ENCODE assay signal across 25 mouse cellular contexts in genomic region chr6:114275800-114276199, GRCm38 (mm10). TPM values are rescaled to one million over a fixed set of nuclear protein-coding genes. Genes with fewer than 3 reads are reported as not detected.
DNase-seq lines count a peak whose midpoint lies in the region; ATAC-seq and TF ChIP-seq lines count a peak whose summit lies in the region.
"Had no signal": no experiment of that assay in that cellular context is flagged by ENCODE, and none has a peak within 500 bp of the region (broad histone marks: within the 10 kb centered on the region; RNA-seq: fewer than 3 reads in every experiment).

No protein-coding gene starts in this region.

- TF ChIP-seq POLR2A in small intestine, adult 2 months (IDR thresholded peaks at IDR 0.05; ENCODE audit: low read depth, low read length): no peak

- H3K36me3 ChIP-seq in forebrain, postnatal 0 days (ENCODE audit: insufficient read depth): no peaks in the 10 kb centered on the region
- H3K36me3 ChIP-seq in forebrain, embryonic 15.5 days: no peaks in the 10 kb centered on the region
- no peaks in the 10 kb centered on the region for H3K36me3 ChIP-seq in lung, postnatal 0 days (ENCODE audit: insufficient read depth, low read length)
- no peaks in the 10 kb centered on the region for H3K36me3 ChIP-seq in small intestine, adult 2 months (ENCODE audit: control insufficient read depth, insufficient read depth, low read length)
- H3K36me3 ChIP-seq: embryonic facial prominence, embryonic 12.5 days; G1E; hindbrain, embryonic 10.5 days; neural tube, embryonic 13.5 days had no signal

- H3K9ac ChIP-seq in forebrain, postnatal 0 days: no peak overlapping the region
- no peak overlapping the region for H3K9ac ChIP-seq in forebrain, embryonic 15.5 days (replicated peaks)
- no peak overlapping the region for H3K9ac ChIP-seq in lung, postnatal 0 days (replicated peaks; ENCODE audit: low read depth)
- H3K9ac ChIP-seq: embryonic facial prominence, embryonic 12.5 days; neural tube, embryonic 13.5 days had no signal

- H3K4me2 ChIP-seq in forebrain, postnatal 0 days (ENCODE audit: low read depth): no peak overlapping the region
- no peak overlapping the region for H3K4me2 ChIP-seq in forebrain, embryonic 15.5 days (replicated peaks)
- no peak overlapping the region for H3K4me2 ChIP-seq in lung, postnatal 0 days (replicated peaks; ENCODE audit: low read depth, low read length)
- H3K4me2 ChIP-seq: embryonic facial prominence, embryonic 12.5 days; neural tube, embryonic 13.5 days had no signal

- no peak for DNase-seq in forebrain, postnatal 0 days
- no peak for DNase-seq in layer of hippocampus, adult 2 months (ENCODE audit: low spot score in 2 of 2)
- no peak for DNase-seq in layer of hippocampus, adult 9-11 months
- DNase-seq in lung, postnatal 0 days (ENCODE audit: low spot score): no peak
- DNase-seq in lung, postnatal 4 days: no peak
- no peak for DNase-seq in neural tube, embryonic 10.5 days (ENCODE audit: extremely low spot score, low spot score)
- DNase-seq: adrenal gland, adult 8-10 months; cerebellum, adult 9-10 months; kidney, adult 18-20 months; midbrain, embryonic 14.5 days; retina, postnatal 1 day; right cerebral cortex, postnatal 25 days; thymus, postnatal 36 days had no signal

- H3K4me1 ChIP-seq in forebrain, postnatal 0 days (ENCODE audit: insufficient read depth): peaks cover 5% of the 10 kb centered on the region; the same call in 1 of the 2 replicates
- peaks cover 25% of the 10 kb centered on the region for H3K4me1 ChIP-seq in forebrain, embryonic 15.5 days
- no peaks in the 10 kb centered on the region for H3K4me1 ChIP-seq in lung, postnatal 0 days (ENCODE audit: insufficient read depth, low read depth, low read length)
- H3K4me1 ChIP-seq in small intestine, adult 2 months (ENCODE audit: control insufficient read depth, insufficient read depth, insufficient read length, low read length): no peaks in the 10 kb centered on the region
- H3K4me1 ChIP-seq: embryonic facial prominence, embryonic 12.5 days; megakaryocyte, embryonic 14.5 days had no signal

- no peak for TF ChIP-seq EP300 in lung, postnatal 0 days (IDR thresholded peaks at IDR 0.05)

- peak; percentile 64 for TF ChIP-seq CTCF in forebrain, postnatal 0 days (IDR thresholded peaks at IDR 0.05; ENCODE audit: low read depth)
- TF ChIP-seq CTCF in layer of hippocampus, adult 2 months (conservative IDR thresholded peaks at IDR 0.05): peak; percentile 70
- TF ChIP-seq CTCF in lung, postnatal 0 days (IDR thresholded peaks at IDR 0.05): peak; percentile 25; the same call in 1 of the 2 replicates
- TF ChIP-seq CTCF in small intestine, adult 2 months (IDR thresholded peaks at IDR 0.05; ENCODE audit: extremely low read depth, insufficient read length, insufficient replicate concordance, low read depth, low read length): 0 out of 2 replicates have a peak, but pooled peaks have one; percentile 13

- H3K4me3 ChIP-seq in forebrain, postnatal 0 days (ENCODE audit: low read depth, low read length): no peak overlapping the region
- H3K4me3 ChIP-seq in forebrain, embryonic 15.5 days: no peak overlapping the region
- no peak overlapping the region for H3K4me3 ChIP-seq in layer of hippocampus, adult 2 months
- no peak overlapping the region for H3K4me3 ChIP-seq in lung, postnatal 0 days (ENCODE audit: low read depth, low read length)
- no peak overlapping the region for H3K4me3 ChIP-seq in small intestine, adult 2 months (ENCODE audit: low read depth, low read length)
- H3K4me3 ChIP-seq: embryonic facial prominence, embryonic 12.5 days; hindbrain, embryonic 10.5 days; megakaryocyte, embryonic 14.5 days; neural tube, embryonic 13.5 days had no signal

- no peaks in the 10 kb centered on the region for H3K9me3 ChIP-seq in forebrain, postnatal 0 days (ENCODE audit: low read length)
- no peaks in the 10 kb centered on the region for H3K9me3 ChIP-seq in forebrain, embryonic 15.5 days
- H3K9me3 ChIP-seq in lung, postnatal 0 days (ENCODE audit: low read length): no peaks in the 10 kb centered on the region
- H3K9me3 ChIP-seq: embryonic facial prominence, embryonic 12.5 days; hindbrain, embryonic 10.5 days; megakaryocyte, embryonic 14.5 days; neural tube, embryonic 13.5 days had no signal

- no peak overlapping the region for H3K27ac ChIP-seq in forebrain, postnatal 0 days (ENCODE audit: low read depth, low read length)
- H3K27ac ChIP-seq in forebrain, embryonic 15.5 days (replicated peaks): no peak overlapping the region
- no peak overlapping the region for H3K27ac ChIP-seq in layer of hippocampus, adult 2 months
- no peak overlapping the region for H3K27ac ChIP-seq in lung, postnatal 0 days (ENCODE audit: low read length)
- no peak overlapping the region for H3K27ac ChIP-seq in small intestine, adult 2 months (ENCODE audit: insufficient read depth, low read depth, low read length)
- H3K27ac ChIP-seq: embryonic facial prominence, embryonic 12.5 days; neural tube, embryonic 13.5 days had no signal

- H3K27me3 ChIP-seq in forebrain, postnatal 0 days (ENCODE audit: insufficient read depth, low read length): no peaks in the 10 kb centered on the region
- no peaks in the 10 kb centered on the region for H3K27me3 ChIP-seq in forebrain, embryonic 15.5 days
- no peaks in the 10 kb centered on the region for H3K27me3 ChIP-seq in lung, postnatal 0 days (replicated peaks; ENCODE audit: insufficient read depth, low read length)
- H3K27me3 ChIP-seq in small intestine, adult 2 months (ENCODE audit: control insufficient read depth, insufficient read depth, low read length): no peaks in the 10 kb centered on the region

- ATAC-seq in forebrain, postnatal 0 days: no peak; the same call in 1 of the 2 replicates
- no peak for ATAC-seq in forebrain, embryonic 15.5 days (replicated peaks)
- no peak for ATAC-seq in lung, postnatal 0 days
- ATAC-seq: activated CD4-positive, CD25-positive, alpha-beta regulatory T cell, adult 4 months; CD4-positive, CD25-positive, alpha-beta regulatory T cell, adult 4 months; Patski had no signal

- 48% methylated on average over 8 of the region's 8 CpGs for WGBS in forebrain, postnatal 0 days
- WGBS in forebrain, embryonic 15.5 days: 42% methylated on average over 8 of the region's 8 CpGs
- 50% methylated on average over 8 of the region's 8 CpGs for WGBS in lung, postnatal 0 days
- 62% methylated on average over 8 of the region's 8 CpGs for WGBS in small intestine, adult 2 months

RNA-seq across cellular contexts. Expression of gene Slc6a1, which starts 6.6 kb away (rescaled TPM):
- total RNA-seq in forebrain, postnatal 0 days (2014; rRNA removed): 221 and 302 TPM in 2 replicates
- polyA plus RNA-seq in forebrain, postnatal 0 days (2015; fragmentation: Nextera tagmentation; extraction: Ambion mirVana): 105 and 152 TPM in 2 replicates
- 98.4 and 99.8 TPM in 2 replicates for polyA plus RNA-seq in forebrain, embryonic 15.5 days (2015; fragmentation: Nextera tagmentation; extraction: Ambion mirVana)
- total RNA-seq in layer of hippocampus, adult 2 months (2021): 100 to 1,000 TPM; 282 to 286 TPM
- not detected in 2 replicates for polyA plus RNA-seq in lung, postnatal 0 days (2015; fragmentation: Nextera tagmentation; extraction: Ambion mirVana)
- polyA plus RNA-seq in small intestine, adult 2 months (2012; rRNA removed): 0.04 and 0.16 TPM in 2 replicates
- total RNA-seq: common myeloid progenitor, adult 5-6 weeks had no signal
- polyA plus RNA-seq: G1E; Patski; stomach, embryonic 14.5 days had no signal

Comparison
In these comparisons a context has a peak if more than half of its experiments do, and no peak if none do; other contexts are left out.
1. CTCF ChIP-seq: peak in every context shown above with its lines; median percentile 70 in layer of hippocampus, adult 2 months; 64 in forebrain, postnatal 0 days; 25 in lung, postnatal 0 days; 13 in small intestine, adult 2 months.
2. RNA of gene Slc6a1, which starts 6.6 kb away (polyA plus RNA-seq): 105 to 152 TPM in forebrain, postnatal 0 days and 98.4 to 99.8 TPM in forebrain, embryonic 15.5 days; 0.04 to 0.16 TPM in small intestine, adult 2 months and not detected in lung, postnatal 0 days; every median in the first group is over 10 times any median in the second.